14 mouse cellular contexts compared by ENCODE assay signal in genomic region chr13:57786278-57786677, GRCm38 (mm10).
"Had no signal": no experiment of that assay in that cellular context is flagged by ENCODE, and none has a peak within 500 bp of the region (broad histone marks: within the 10 kb centered on the region; RNA-seq: fewer than 3 reads in every experiment).

No protein-coding gene starts in this region.

- DNase-seq: kidney, postnatal 14 days; left cerebral cortex, postnatal 4 days; lung, adult 18-20 months; retina, postnatal 1 day; right cerebral cortex, postnatal 4 days; spleen, adult 18-20 months; thymus, adult 2 months; thymus, postnatal 25 days had no signal

- H3K4me1 ChIP-seq: limb, embryonic 13.5 days; stomach, embryonic 15.5 days had no signal

- H3K4me3 ChIP-seq: limb, embryonic 13.5 days; midbrain, embryonic 10.5 days; neural tube, embryonic 13.5 days; stomach, embryonic 15.5 days had no signal

- ATAC-seq: midbrain, embryonic 16.5 days had no signal

- H3K27ac ChIP-seq: limb, embryonic 13.5 days; liver, embryonic 14.5 days; midbrain, embryonic 10.5 days; neural tube, embryonic 13.5 days; stomach, embryonic 15.5 days had no signal

- H3K9ac ChIP-seq: limb, embryonic 13.5 days; liver, embryonic 14.5 days; neural tube, embryonic 13.5 days; stomach, embryonic 15.5 days had no signal

- H3K36me3 ChIP-seq: limb, embryonic 13.5 days; midbrain, embryonic 10.5 days; neural tube, embryonic 13.5 days; stomach, embryonic 15.5 days had no signal

- H3K9me3 ChIP-seq: neural tube, embryonic 13.5 days; stomach, embryonic 15.5 days had no signal

- H3K27me3 ChIP-seq: limb, embryonic 13.5 days; neural tube, embryonic 13.5 days; stomach, embryonic 15.5 days had no signal

- H3K4me2 ChIP-seq: limb, embryonic 13.5 days; neural tube, embryonic 13.5 days; stomach, embryonic 15.5 days had no signal
